Mouse (Mus musculus): Measurements from ENCODE around the gene Med28. TPM values are rescaled to one million over a fixed set of nuclear protein-coding genes. Genes with fewer than 3 reads are reported as not detected.

Gene Med28
- 56.1 and 59.6 TPM in 2 replicates for polyA plus RNA-seq (2012; ENCODE audit: low replicate concordance)

GRCm38 (mm10) chr5:45519960-45520808 is at the start of gene Med28:
Gene Med28 (plus strand): TSS chr5:45520229.

DNA sequence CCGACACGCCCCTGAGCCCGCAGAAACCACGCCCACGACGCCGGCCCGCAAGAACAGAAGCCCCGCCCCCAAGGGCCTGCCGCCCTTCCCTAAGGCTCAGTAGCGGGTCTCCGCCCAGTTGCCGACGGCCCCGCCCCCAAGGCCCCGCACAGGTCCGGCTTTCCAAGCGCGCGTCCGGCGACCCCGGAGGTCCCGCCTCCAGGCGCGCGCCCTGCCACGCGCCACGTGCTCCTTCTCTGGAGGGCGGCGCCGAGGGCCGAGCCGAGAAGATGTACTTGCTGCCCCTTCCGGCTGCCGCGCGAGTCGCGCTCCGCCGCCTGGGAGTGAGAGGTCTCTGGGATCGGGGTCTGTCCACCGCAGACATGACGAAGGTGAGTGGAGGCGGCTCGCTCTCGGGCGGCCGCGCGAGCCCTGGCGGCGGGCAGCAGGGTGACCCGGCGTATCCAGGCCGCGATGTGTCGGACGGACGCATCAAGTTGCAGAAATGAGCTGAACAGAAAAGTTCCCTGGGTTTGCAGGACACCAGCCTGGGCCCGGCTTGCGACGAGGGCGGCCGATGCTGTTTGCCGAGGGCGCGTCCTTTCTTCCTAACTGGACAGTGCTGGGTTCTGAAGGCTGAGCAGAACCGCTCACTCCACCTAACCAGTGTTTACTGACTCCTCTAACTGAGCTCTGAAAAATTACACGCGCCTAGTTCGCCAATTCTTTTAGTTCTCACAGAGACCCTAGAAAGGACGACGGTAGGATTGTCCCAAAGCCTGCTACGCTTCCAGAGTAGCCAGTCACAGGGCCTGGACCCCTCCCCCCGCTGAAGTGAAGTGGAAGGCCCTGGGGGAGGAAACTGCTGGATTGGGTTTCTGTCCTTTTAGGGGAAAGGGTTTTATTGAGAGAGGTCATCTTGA is 26.6 kb upstream of the Med28 start, which contains the start of gene Lap3:
Gene Lap3, plus strand, starts transcription at position 184 of the 902 bp plus-strand sequence.

Other genes starting within 250 kb of the Med28 start
- gene Qdpr, start 70.0 kb upstream of the Med28 start, polyA plus RNA-seq (2012; ENCODE audit: low replicate concordance): 29.1 and 63.1 TPM in 2 replicates
- gene Clrn2, start 66.5 kb upstream of the Med28 start, polyA plus RNA-seq (2012; ENCODE audit: low replicate concordance): not detected in 2 replicates
- gene Lap3, start 26.9 kb upstream of the Med28 start, polyA plus RNA-seq (2012; ENCODE audit: low replicate concordance): 3.9 and 12.4 TPM in 2 replicates
- gene Fam184b, start 119.4 kb downstream of the Med28 start, polyA plus RNA-seq (2012; ENCODE audit: low replicate concordance): 0.16 and 0.18 TPM in 2 replicates
- 0.52 and 1.9 TPM in 2 replicates for gene Ncapg, start 149.7 kb downstream of the Med28 start, polyA plus RNA-seq (2012; ENCODE audit: low replicate concordance)

Data from hematopoietic multipotent progenitor cell, adult 10-12 weeks (in vitro differentiated cells).